Mouse (Mus musculus): ENCODE measurements around the gene Pard3.

Pard3 gene

DNA sequence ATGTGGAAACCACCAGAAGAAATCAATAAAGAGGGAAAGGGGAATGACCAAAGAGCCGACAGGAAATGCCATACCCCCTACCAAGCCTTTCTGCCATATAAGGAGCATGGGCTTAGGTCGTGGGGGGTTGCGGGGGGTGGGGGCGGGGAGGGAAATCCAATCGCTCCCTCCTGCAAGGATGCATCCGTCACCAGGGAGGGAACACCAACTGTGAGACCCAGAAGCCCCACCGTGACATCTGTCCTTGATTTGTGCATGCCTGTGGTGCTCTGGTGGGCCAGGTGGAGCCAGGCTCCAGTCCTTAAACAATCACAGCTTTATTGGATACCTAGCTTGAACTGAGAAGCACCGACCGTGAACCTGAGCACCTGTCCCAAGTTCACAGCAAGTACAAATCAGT is 24.7 kb downstream of the Pard3 start:
- DNase-seq, result no peak

DNA sequence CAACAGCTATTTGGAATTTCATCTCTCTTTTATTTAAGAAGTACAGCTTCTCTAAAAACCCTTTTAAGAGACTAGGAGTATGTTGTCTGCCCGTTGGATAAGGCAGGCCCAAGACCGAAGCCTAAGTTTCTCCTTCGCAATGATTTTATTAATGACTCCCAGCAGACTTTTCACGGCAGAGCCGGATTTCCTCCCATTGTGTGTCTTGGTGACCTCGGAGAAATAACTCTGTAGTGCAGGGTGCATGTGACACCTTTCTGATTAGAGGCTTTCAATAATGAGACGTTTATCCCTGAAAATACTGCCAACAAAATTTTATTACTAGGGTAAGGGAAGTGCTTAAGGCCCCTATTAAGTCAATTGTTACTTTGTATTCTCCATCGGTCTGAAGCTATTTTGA is 25.3 kb downstream of the Pard3 start:
- no peak for DNase-seq

DNA sequence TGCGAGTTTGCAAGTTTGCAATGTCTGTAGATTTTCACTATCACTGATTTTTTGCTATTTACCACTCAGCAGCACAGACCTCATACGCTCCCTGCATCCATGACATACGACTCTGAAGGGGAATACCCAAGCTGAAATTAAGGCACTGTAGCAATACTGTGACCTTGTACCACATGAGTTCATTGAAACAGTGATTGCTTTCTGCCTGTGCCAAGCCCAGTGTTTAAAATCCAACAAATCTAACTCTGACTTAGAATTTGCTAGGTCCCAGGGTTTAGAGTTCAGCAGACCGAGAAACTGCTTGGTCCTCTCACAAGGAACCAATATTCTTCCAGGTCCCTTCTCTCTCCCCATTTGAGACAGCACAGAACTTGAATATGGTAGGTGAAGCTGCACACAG is 26.7 kb downstream of the Pard3 start:
- no peak for DNase-seq

DNA sequence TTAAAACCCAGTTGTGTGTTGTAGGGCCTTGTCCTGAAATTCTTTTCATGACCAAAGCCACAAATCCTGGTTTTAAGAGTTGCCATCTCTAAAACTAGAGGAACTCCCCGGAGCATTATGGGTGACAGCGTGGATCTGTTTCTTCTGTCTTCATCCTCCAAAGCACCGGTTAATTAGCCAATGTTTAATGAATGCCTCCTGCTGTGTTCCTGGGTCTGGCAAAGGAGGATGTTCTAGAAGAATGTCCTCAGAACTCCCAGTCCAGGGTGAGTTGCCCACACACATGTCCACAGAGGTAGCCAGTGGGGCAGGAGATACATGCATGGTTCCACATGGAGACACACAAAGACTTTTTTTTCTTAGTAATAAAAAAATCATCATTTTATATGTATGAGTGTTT is 28.2 kb downstream of the Pard3 start:
- no peak for DNase-seq

DNA sequence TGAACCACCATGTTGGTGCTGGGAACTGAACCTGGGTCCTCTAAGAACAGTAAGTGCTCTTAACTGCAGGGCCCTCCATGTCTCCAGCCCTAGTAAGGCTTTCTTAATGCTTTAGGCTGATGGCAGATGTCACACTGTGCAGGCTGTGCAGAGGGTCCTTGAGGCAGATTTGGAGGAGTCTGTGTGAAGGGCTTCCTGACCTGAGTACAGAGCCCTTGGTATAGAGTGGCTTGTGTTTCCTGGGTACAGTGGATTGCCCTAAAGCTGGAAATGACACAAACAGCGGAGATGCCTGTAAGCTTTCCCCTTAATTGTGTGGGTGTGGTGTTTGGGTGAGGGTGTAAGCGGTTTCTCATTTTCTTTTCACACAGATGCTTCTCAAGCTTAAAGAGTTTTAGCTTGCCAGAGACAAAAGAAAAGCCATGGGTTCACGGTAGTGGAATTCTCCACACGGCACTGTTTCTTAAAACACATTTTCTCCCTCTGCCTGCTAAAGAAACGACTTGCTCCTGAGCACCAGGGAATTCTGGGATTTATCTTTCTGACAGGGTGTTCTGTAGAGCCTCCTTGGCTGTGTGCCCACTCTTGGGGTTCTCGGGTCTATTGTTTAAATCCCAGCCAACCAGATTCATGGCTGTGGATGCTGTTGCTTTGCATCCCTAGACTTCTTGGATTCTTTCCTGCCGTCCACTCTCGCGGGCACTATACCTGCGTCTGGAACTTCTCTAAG is 28.9 kb downstream of the Pard3 start:
- peak; percentile 14 for DNase-seq

DNA sequence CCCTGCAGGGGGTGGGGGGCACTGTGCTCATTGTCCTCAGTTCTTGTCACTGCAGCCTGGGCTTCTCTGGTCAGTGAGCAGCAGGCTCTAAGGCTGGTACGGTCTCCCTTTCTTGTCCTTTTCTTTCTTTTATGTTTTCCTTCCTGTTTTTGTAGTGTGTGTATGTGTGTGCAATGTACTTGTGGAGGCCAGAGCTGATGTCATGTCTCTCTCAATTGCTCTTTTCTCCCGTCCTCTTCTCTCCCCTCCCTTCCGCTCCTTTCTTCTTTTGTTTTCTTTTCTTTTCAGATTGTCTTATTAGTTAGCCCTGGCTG is 29.4 kb downstream of the Pard3 start:
- no peak for DNase-seq

DNA sequence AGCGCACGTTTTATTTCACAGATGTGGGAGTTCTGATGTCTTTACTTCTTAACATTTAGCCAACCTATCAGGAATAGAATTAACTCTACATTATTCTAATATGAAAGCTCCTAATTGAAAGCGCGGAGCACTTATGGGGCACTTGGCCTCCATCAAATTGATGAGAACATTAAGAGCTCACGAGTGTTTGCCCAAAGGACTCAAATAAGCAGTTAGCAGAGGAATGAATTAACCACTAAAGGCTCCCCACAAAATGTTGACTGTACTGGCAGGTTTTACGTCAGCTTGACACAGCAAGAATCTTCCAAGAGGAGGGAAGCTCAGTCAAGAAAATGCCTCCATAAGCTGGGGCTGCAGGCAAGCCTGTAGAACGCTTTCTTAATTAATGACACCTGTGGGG is 32.1 kb downstream of the Pard3 start:
- no peak for DNase-seq

DNA sequence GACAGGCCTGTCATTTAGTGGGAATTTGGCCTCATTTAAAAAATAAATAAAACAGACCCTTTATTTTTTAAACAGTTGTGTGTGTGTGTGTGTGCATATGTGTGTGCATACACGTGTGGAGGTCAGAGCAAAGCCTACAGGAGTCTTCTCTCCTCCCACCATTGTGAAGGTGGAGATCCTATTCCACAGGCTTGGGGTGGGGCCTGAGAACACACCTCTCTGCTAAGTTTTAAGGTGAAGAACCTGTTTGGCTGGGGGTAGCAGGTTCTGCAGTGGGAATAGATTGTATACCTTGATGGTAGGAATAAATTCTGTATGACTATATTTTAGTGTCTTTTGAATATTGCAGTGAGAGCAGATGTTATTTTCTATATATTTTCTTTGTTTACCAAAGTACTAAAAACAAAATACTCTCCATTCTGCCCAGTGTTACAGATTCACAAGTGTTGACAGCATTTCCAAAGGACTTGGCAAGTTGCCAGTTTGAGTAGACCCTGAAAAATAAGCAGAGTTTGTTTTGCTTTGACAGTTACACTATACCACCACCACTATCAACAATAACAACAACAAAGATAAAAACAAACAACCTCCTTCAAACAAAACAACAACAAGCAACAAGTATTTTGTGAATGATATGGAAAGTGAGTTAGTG is 35.9 kb downstream of the Pard3 start:
- DNase-seq, result no peak

DNA sequence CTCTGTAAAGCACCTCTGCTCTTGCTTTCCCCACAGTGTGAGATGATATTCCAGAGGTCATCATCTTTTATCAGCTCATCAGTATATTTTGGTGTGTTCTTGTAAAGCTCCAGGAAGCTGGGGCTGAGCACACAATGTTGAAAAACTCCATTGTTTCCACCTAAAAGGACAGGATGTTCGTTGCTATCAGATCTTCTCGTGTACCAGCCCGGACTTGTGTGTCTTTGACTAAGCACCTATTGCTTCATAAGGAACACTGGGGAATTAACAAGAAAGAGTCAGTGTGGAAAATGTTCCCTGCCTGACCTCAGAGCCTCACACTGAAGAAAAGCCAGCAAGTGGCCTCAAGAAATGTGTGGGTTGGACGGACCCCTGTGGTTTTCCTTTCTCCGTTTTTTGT is 39.6 kb downstream of the Pard3 start:
- DNase-seq, result no peak

DNA sequence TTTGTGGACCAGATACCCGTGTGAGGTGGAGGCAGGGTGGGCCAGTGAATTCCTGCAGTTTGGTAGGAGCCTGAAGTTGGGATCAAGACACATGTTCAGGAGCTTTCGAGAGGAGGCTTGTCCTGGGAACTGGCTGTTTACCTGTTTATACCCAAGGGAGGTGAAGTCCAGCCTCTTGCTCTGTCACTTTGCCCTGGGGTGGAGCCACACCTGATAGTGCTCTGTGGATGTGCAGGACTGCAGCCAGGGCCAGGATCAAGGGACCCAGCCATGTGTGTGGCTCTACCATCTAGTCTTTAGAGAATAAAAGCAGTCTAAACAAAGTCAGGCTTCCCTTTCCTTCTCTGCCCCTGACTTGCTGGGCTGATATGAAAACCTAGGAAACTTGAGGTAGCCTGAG is 40.9 kb downstream of the Pard3 start:
- no peak for DNase-seq

DNA sequence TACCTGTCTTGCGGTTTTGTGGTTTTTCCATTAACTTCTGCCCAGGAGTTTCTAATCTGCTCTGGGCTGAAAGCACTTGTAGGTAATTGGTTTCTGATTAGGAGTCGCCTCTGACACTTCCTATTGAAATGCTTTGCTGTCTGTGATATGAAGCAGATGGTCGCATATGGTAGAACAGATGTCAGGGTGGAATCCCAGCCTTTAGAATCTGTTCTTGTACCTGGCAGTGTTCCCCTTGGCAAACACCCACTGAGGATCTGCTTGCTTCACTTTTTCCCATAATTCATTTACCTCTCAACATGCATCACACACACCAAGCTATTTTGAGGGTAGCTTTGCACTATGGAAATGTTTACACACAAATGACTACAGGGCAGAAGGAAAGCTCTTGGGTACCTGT is 44.2 kb downstream of the Pard3 start:
- peak; percentile 81 for DNase-seq

DNA sequence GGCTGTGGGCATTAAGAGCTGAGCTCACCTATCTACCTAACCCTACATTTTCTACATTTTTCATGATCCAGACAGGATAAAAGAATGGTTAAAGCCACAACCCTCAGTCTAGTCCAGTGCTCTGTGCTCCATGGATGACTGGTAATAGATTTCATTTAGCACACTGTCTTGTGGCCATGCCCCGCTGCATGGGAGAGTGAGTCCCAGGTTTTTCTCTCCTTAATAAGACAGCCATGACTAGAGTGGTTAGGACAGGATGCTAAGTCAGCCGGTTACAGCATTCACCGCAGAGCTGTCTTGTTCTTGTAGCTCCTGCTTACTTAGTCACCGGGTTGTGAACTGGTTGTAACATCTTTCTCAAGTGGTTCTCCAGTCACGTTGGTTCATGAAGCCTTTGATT is 49.5 kb downstream of the Pard3 start:
- DNase-seq, result no peak

DNA sequence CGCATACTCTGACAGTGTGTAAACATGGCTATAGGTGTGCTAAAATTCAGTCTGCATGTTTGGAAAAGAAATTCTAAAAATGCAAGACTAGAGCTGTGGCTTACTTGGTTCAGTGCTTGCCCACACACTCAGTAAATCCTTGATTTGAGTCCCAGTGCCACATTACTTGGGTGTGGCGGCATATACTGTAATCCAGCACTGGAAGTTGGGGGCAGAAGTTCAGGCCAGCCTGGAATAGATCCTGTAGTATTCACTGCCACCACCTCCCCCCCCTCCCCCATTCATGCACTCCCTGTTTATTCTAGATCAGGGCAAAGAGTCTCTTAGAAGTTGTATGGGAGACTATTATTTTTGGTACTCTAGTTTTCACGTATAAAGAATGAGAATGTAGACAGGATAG is 52.1 kb downstream of the Pard3 start:
- no peak for DNase-seq

DNA sequence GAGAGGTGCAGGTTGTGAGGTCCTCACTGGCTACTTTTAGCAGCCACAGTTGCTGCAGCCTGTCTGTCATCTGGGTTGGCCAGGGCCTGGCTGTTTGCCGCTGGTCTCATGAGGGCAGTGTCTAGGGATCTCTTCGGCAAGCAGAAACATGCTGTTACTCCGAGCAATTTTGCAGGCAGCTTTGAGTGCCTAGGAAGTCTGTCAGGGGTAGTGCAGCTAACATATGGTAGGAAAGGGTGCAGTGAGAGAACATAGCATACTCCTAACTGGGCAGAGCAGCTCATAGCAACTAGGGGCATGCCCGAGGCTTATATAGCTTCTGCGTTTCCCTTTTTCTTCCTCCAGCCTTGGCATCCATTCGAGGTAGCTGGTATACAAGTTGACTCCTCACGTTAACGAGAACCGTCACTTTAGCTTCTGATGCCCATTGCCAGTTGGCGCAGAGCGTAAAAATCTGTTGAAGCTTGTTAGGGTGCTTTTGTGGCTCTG is 54.7 kb downstream of the Pard3 start:
- peak; percentile 59 for DNase-seq

DNA sequence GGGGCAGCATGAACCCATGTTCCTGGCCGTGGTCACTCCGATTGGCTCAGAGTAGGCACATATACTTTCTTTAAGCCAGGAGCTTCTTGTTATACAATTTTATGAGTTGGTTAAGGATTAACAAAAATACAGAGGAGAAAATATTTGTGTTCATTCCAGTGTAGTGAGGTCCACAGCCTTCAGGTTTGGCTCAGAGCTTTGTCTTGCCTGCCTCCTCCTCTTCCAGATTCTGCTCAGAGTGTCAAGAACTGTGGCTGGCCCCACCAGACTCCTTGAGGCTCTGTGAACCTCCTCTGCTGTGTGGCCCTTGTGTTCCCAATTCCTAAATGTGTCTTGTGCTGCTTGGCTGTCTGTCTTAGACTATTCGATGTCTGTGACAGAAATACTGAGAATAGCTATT is 59.7 kb downstream of the Pard3 start:
- DNase-seq, result no peak

DNA sequence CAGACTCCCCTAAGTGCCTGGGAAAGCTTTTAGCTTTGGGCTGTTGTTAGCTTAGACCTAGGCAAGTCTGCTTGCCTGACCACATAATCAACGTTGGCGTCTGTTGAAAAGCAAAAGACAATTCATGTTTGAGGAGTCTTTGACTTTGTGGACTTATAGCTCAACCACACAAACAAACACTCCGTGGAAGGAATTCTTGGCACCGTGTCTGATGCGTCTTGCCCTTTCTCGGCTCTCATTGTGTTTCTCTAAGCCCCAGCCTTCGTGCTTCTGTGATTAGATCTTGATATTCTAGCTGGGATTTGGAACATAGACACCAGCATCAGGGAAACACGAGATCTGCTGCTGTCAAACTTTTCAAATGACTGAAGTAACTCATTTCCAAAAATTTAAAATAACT is 61.1 kb downstream of the Pard3 start:
- DNase-seq, result no peak

DNA sequence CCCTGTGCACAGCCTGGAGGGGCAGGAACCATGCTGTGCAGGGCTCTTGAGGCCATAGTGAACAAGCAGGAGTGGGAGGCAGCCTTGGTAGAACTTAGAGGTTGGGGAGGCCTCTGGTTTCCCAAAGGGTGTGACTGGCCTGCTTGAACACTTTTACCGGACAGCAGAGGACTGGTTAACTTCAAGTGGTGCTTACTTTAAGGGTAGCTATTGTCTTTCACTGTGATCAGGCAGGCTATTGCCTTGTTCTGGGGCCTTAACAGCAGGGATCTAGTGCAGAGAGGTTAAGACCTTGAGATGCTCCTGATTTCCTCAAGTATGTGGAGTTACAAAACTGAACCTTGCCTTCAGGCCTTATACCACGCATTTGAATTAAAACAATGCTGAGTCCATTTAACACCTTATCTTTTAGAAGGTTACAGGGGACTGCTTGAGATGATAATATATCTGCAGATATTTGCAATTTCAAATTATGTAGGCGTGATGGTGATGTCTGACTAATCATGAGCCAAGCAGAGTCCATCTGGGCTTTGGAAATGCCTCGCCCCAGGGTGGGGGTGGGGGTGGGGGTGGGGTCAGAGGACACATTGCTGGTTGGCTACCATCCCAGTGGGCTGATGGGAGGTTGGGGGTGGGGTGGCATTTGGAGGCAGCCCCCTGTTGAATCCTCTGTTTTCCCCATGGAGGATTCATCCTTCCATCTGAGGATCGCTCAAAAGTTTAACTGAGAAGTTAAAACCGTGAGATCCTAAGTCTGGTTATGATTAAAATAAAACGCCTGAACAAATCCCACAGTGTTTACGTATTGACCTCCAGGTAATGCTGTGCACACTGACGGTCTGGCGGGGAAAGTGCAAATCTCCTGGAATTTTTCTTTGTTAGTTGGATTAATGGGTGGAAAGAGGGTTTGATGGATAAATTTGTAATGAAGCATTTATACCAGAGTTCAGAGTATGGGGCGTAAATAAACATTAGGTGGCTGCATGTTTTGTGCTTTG is 62.3 kb downstream of the Pard3 start:
- DNase-seq, result no peak

DNA sequence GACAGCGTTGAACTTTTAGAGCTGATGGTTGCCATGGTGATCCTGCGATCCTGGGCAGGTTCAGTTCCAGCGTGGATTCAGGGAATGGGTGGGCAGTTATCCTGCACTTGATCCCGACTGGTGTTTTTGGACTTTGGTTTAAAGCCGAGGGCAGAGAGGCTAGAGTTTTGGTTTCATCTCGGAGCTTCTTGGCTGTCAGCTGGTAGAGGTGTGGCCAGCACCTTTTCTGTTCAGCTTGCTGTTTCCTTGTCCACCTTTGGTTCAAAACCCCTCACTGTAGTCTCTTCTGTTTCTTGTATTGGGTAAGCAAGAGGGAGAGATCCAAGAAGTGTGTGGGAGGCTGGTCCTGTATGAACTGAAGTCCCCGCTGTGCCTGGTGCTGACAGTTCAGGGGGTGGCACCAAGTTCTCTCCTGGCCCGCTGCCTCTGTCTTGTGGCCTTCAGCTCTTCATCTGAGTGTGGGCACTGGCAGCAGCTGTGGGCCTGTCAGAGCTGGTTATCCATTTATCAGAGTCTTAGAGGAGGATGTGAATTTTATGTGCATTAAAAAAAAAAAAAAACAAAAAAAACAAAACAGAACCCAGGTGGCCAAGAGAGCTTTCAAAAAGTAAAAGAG is 65.2 kb downstream of the Pard3 start:
- DNase-seq, result peak; percentile 59

DNA sequence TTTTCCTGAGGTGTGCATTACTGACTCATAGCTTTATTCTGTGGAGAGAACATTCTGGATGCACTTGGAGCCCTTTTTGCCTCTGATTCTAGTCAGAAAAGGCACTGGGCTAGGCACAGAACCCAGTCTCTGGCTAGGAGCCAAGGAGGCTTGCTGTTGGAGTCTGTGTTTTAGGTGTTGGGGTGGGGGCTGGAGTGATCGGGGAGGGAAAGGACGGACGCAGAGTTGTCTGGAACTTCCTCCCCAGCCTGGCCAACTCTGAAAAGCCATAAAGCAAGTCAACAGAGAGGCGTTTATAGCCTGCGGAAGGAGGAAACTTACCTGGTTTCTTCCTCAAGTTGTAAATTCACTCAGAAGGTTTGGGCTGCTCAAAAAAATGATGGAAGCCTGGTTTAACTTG is 70.6 kb downstream of the Pard3 start:
- DNase-seq, result no peak

DNA sequence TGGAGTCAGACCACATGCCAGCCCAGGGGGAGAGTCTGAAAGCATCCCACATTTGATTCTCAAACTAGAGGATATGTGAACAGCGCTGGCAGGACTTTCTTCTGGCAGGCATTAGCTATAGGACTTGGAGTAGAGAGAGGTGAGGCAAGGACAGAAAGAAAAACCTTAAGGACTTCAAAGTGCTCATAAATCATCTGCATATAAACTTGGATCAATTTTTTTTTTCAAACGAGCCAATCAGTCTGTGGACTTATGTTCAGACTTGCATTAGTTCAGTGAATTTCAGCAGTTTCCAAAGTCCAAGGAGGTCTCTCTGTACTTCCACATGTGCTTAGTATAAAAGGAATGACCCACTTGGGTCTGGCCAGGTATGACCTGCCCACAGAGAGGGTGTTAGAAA is 72.5 kb downstream of the Pard3 start:
- no peak for DNase-seq

DNA sequence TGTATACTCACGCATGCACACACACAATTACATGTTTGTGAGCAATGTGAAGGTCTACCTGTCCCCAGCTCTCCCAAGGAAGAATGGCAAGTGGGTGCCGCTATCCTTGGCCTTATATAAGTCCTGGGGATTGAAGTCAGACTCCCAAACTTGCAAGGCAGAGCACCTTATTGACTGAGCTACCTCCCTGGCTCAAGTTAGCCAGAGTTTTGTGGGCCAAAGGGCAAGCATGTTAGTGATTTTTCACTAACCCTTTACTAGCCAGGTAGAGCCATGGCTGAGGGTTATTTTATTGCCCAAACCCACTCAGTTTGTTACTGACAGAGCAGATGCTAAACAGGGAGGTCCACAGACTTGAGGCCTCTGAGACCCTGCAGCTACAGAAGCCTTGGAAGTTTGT is 73.1 kb downstream of the Pard3 start:
- DNase-seq, result no peak

DNA sequence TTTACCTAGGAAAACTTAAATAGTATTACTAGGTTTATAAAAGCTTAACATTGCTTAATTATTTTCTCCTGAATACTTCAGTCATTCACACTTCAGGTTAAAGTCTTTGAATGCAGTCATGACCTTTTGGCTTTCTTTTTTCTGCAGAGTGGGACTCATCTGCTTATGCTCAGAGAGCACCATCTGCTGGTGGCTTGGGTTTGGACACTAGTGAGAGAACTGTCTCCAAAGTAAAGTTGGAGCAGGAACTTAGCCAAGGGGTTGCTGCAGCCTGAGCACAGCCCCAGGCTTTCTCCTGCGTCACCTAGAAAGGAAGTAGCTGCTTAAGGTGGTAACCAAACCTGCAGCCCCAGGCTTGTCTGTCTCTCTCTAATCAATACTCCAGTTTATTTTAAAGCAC is 75.5 kb downstream of the Pard3 start:
- peak; percentile 60 for DNase-seq

DNA sequence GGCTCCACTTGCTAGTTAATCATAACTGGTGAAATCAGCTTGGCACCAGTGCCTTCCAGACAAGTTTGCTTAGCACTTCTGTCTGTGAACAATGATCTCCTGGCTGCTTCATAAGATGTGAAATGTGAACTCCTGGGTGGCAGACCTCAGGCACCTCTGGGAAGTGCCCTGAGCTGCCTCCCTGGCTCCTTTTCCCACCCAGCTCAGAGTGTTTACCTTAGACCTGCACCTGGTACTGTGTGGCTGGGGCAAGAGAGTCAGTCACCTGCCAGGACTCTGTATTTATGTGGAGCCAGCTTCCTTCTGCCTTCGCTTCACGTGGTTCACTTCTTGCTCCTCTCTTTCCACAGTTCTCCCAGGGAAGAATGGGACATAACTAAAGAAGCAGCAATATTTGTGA is 77.3 kb downstream of the Pard3 start:
- no peak for DNase-seq

Data from layer of hippocampus, adult 9-11 months (tissue).